Mouse (Mus musculus) heart, postnatal 14 days (tissue): Measurements from ENCODE around the gene Fank1. TPM values are rescaled to one million over a fixed set of nuclear protein-coding genes. Genes with fewer than 3 reads are reported as not detected.

Source experiments
- total RNA-seq, 2 experiments: library from RNA; stranded (reverse); gene quantifications; 2 replicates each; pipeline ENCODE4 v1.2.3; 2021

The Fank1 gene
- total RNA-seq, 2 experiments from 2014 or later: 0.50 TPM; not detected in 1

Other genes starting within 250 kb of the Fank1 start
- not detected for gene Tex36, start 174.7 kb upstream of the Fank1 start, total RNA-seq
- gene Edrf1, start 139.3 kb upstream of the Fank1 start, total RNA-seq: 10 to 100 TPM; 11.1 to 14.4 TPM
- gene Mmp21, start 96.8 kb upstream of the Fank1 start, total RNA-seq: not detected
- 10 to 100 TPM; 48.9 to 50.7 TPM for gene Bccip, start 67.5 kb upstream of the Fank1 start, total RNA-seq
- gene Uros, start 66.8 kb upstream of the Fank1 start, total RNA-seq: 10 to 100 TPM; 17.3 to 21.7 TPM
- 10 to 100 TPM; 32.3 to 33.7 TPM for gene Dhx32, start 5.9 kb downstream of the Fank1 start, total RNA-seq